Mouse (Mus musculus) cerebellum, adult 11 months (tissue): ENCODE measurements around the gene Olfr1013.

Experiments
- DNase-seq: peaks from one replicate; pipeline ENCODE4 v3.0.0; 2022

The Olfr1013 gene

DNA sequence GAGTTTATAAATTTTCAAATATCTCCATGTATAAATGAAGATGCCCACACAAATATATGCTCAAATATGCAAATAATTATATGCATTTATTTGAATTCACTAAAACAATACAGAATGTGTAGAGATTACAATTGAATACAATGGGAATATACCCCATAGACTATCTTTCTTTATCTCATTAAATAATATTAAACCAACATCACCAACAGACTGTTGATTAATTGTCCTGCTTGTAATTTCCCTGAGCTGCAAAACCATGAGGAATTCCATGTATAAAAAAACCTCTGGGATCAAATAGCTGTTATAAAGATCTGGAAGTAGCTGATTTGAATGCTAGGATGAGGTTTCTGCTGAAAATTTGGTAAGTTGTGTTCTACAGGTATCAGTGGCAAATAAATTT is at the start of gene Olfr1013:
Olfr1013 (plus strand) TSS at position 301 of the 400 bp plus-strand sequence.
- DNase-seq: no peak

DNA sequence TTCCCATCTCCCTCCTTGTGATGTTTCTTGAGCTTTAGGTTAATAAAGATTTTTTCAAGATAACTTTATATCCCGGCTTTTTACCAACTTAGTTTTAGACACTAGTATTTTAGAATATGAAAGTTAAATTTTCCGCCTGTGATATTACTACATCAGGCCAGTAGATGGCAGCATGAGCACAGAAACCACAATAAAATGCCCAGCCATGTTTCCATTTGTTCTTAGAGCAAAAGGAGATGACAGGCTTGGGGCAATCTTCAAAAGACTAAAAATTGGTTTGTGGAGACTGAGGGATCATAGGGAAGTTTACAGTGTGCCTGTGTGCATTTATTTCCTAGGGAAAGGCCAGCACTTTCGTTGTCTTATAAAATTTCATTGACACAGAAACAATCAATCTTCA is 41.1 kb upstream of the Olfr1013 start:
- no peak for DNase-seq

DNA sequence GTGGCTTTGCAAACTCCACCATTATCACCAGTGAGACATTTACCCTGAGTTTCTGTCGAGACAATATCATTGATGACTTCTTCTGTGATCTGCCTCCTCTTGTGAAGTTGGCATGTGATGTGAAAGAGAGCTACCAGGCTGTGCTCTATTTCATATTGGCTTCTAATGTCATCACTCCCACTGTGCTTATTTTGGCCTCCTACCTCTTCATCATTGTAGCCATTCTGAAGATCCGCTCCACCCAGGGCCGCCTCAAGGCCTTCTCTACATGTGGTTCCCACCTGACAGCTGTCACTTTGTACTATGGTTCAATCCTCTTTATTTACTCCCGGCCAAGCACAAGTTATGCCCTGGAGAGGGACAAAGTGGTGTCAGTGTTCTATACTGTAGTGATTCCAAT is 13.1 kb upstream of the Olfr1013 start:
- no peak for DNase-seq

DNA sequence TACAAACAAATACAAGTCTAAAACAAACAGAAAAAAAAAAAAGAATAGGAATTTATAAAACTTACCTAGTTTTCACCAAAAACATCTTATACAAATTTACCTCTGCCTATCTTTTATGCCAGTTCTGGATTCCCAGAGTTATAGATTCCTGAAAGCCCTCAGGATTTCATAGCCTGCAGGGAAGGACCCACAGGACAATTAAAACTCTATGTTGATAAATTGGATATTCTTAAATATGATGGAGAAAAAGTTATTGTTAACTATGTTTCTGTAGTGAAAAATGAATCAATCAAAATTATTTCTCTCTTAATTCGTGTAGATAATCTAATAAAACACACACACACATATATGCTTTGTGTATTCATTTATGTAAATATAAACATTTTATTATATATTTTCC is 4.2 kb upstream of the Olfr1013 start, which contains the start of gene Olfr1012:
Olfr1012 (minus strand) TSS at position 101 of the 400 bp plus-strand sequence.
- no peak for DNase-seq

DNA sequence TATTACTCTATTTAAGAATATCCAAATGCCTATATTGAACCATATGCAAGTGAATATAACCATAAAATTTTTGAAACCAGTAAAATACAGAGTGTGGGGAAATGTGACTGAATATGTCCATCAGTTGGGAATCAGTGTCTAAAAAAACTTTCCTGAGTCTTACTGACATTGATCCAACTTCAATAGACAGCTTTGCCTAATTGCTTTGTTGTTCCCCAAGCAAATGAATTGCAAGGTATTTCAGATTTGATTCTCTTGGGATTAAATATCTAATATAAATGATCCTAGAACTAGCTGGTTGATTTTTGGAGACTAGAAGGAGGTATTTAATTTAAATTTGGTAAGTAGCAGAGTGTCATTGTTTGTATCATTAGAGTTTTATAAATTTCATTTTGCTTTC is 5.5 kb downstream of the Olfr1013 start, which contains the start of gene Olfr1014:
Olfr1014 (plus strand) TSS at position 301 of the 400 bp plus-strand sequence.
- no peak for DNase-seq

DNA sequence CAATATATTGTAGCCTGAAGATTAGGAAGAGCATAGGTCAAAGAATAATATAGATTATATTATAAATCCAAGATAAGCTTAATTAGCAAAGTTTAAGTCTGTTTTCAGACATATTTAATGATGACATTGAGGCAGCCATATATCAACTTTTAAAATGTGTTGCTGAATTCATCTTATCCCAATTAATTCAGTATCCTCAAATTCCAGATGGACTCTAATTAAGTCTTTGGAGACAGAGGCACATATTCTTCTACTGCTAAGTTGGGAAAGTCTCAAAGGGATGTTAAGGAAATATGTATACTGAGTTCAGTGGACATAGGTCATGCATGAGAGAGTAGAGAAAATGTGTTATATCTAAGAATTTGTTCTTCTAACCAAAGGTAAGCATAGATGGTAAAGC is 14.8 kb downstream of the Olfr1013 start, which contains the start of gene Olfr1015:
Olfr1015 (plus strand) TSS at position 301 of the 400 bp plus-strand sequence.
- no peak for DNase-seq

DNA sequence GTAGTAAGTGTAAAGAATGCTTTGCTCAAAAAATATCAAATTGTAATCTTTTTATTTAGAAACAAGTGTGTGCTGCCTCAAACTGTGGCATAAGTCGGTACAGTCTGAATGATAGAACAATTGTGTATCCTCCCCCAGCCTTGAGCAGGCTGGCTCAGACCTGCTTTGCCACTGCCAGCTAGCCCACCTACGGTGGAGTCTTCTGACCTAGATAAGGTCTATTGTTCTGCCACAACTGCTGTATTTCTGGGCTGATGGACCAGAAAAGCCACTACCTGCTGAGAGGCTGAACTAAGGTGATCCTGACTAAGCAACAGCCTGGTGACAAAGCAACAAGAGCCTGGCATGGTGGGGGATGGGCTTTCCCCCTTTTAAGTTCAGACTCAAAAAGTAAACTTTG is 25.4 kb downstream of the Olfr1013 start:
- no peak for DNase-seq

DNA sequence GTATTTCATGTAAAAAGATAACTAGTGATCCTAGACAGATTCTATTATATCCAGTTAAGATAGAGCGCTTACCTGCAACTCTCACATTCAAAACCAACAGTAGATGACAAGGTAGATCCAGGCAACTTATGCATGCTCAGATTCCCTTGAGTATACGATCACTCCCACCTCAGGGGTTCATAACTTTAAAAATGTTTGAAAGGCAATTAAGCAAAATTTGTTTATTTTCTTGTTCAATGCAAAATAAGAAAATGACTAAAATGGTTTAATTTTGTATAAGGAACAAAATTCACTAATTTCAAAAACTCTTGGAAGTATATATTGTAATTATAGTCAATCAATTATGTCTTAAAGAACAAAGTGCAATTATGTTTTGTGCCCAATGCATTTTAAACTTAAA is 35.5 kb downstream of the Olfr1013 start, which contains the start of gene Olfr1016:
Olfr1016 (minus strand) TSS at position 101 of the 400 bp plus-strand sequence.
- DNase-seq: no peak

DNA sequence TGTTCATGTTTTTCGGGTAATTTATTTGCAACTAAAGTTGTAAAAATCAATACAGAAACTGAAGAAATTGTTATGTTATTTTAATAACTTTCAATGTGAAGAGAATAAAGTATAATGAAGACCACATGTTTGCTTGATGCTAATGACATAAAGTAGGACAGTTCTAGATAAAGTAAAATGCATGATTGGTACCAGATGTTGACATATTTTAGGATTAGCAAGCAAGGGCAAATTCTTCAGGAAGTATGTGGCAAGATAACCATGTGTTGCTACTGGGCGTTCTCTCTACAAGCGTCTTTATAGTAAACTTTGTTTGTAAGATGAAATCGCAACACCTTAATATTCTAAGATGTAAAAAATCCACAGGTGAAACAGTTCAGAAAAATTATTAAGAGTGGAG is 37.6 kb downstream of the Olfr1013 start:
- DNase-seq: no peak

DNA sequence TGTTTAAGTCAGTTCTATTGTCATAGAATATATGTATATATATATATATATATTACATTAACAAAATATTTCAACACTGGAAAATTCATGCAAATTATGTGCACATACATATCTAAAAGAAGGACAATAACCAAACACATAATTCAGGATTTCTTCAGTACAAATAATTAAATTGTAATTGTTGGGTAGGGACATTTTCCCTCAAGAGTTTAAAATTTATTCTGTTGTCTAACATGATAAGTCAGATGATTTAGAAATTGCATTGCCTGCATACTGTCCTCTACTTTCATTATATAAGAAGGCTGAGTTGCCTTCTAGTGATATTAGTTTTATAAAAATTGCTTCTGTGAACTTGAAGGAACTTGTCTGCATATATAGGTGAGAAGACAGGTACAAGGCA is 51.3 kb downstream of the Olfr1013 start, which contains the start of gene Olfr1018:
Olfr1018 (plus strand) TSS at position 301 of the 400 bp plus-strand sequence.
- no peak for DNase-seq
